Comparison of ENCODE assay signal across 10 mouse cellular contexts in the genomic region with DNA sequence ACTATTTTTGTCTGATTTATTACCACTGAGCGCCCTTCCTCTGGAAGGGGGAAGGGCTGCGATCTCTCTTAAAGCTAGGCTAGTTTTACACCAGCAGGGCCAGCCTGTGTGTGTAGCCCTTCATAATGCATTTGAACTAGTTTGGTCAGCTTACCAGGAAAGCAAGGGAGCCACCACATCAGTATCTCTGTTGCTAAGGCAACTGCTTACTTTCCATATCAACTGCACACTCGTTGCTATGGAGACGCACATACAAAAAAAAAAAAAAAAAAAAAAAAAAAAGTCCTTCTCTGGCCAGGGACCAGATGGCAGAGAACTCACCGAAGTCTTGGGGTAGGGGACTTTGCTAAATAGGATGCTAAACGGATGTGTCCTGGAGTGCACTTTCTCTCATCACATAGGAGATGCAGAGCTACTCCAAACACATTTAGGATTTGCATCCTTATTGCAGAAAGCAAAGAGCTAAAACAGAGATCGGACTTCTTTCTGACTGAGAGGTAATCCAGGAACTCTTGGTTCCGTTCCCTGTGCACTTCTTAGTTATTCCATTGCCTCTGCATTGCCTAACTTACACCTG.
DNase-seq lines count a peak whose midpoint lies in the region; ATAC-seq lines count a peak whose summit lies in the region.
"Had no signal": no experiment of that assay in that cellular context is flagged by ENCODE, and none has a peak within 500 bp of the region (broad histone marks: within the 10 kb centered on the region; RNA-seq: fewer than 3 reads in every experiment).

No protein-coding gene starts in this region.

- no peak overlapping the region for H3K4me2 ChIP-seq in midbrain, embryonic 11.5 days
- no peak overlapping the region for H3K4me2 ChIP-seq in intestine, embryonic 16.5 days (ENCODE audit: low read depth, low read length)
- H3K4me2 ChIP-seq in stomach, embryonic 16.5 days (ENCODE audit: low read depth, low read length) = no peak overlapping the region
- H3K4me2 ChIP-seq in heart, embryonic 11.5 days = no peak overlapping the region

- H3K27me3 ChIP-seq in midbrain, embryonic 11.5 days (ENCODE audit: control insufficient read depth, insufficient read depth, low read length) = no peaks in the 10 kb centered on the region
- no peaks in the 10 kb centered on the region for H3K27me3 ChIP-seq in midbrain, embryonic 10.5 days (ENCODE audit: low read depth, poor library complexity, severe bottlenecking)
- no peaks in the 10 kb centered on the region for H3K27me3 ChIP-seq in intestine, embryonic 16.5 days (replicated peaks; ENCODE audit: control insufficient read depth, insufficient read depth, low read length)
- H3K27me3 ChIP-seq in stomach, embryonic 16.5 days (ENCODE audit: control insufficient read depth, insufficient read depth, low read length) = no peaks in the 10 kb centered on the region
- no peaks in the 10 kb centered on the region for H3K27me3 ChIP-seq in heart, embryonic 11.5 days (ENCODE audit: control insufficient read depth, insufficient read depth, low read length)

- H3K4me3 ChIP-seq in midbrain, embryonic 11.5 days (ENCODE audit: low read depth, low read length) = no peak overlapping the region
- H3K4me3 ChIP-seq in midbrain, embryonic 10.5 days = no peak overlapping the region
- H3K4me3 ChIP-seq in intestine, embryonic 16.5 days (ENCODE audit: low read length) = no peak overlapping the region
- no peak overlapping the region for H3K4me3 ChIP-seq in stomach, embryonic 16.5 days (replicated peaks; ENCODE audit: low read length)
- H3K4me3 ChIP-seq in heart, embryonic 11.5 days (ENCODE audit: low read depth, low read length) = no peak overlapping the region

- peak; percentile 70; the same call in 1 of the 2 replicates for ATAC-seq in midbrain, embryonic 11.5 days (ENCODE audit: low FRiP score)
- ATAC-seq in intestine, embryonic 16.5 days = 0 out of 2 replicates have a peak, but pooled peaks have one; percentile 16
- ATAC-seq in stomach, embryonic 16.5 days (ENCODE audit: insufficient read depth, low FRiP score) = peak; percentile 76; the same call in 1 of the 2 replicates
- no peak for ATAC-seq in heart, embryonic 11.5 days (replicated peaks; ENCODE audit: insufficient number of reproducible peaks, low FRiP score, low TSS enrichment)

- peak; percentile 87 for DNase-seq in midbrain, embryonic 11.5 days (ENCODE audit: low spot score, missing footprints)
- no peak for DNase-seq in midbrain, embryonic 10.5 days (ENCODE audit: low spot score)
- DNase-seq in embryo, embryonic 11 days = peak; percentile 27
- DNase-seq in Muller cell, postnatal 12 days (ENCODE audit: inconsistent ontology term) = no peak
- DNase-seq in layer of hippocampus, postnatal 10 days (ENCODE audit: low spot score in 2 of 2) = no peak
- DNase-seq: cerebellum, adult 2 months; kidney, postnatal 14 days had no signal

- H3K36me3 ChIP-seq in midbrain, embryonic 11.5 days (ENCODE audit: control insufficient read depth, insufficient read depth, low read length) = peaks cover 10% of the 10 kb centered on the region
- H3K36me3 ChIP-seq in midbrain, embryonic 10.5 days = peaks cover 56% of the 10 kb centered on the region
- H3K36me3 ChIP-seq in intestine, embryonic 16.5 days (ENCODE audit: control insufficient read depth, insufficient read depth, low read length) = 0 out of 2 replicates have a peak, but pooled peaks cover 4% of the 10 kb centered on the region
- H3K36me3 ChIP-seq in stomach, embryonic 16.5 days (ENCODE audit: control insufficient read depth, insufficient read depth, low read length) = no peaks in the 10 kb centered on the region
- no peaks in the 10 kb centered on the region for H3K36me3 ChIP-seq in heart, embryonic 11.5 days (ENCODE audit: control insufficient read depth, insufficient read depth, low read length)

- 79% methylated on average over 8 of the region's 8 CpGs for WGBS in midbrain, embryonic 11.5 days
- 88% methylated on average over 8 of the region's 8 CpGs for WGBS in midbrain, embryonic 10.5 days
- WGBS in intestine, embryonic 16.5 days = 60% methylated on average over 8 of the region's 8 CpGs
- 52% methylated on average over 8 of the region's 8 CpGs for WGBS in stomach, embryonic 16.5 days
- WGBS in heart, embryonic 11.5 days (ENCODE audit: insufficient replicate concordance) = 73% methylated on average over 8 of the region's 8 CpGs

- no peak overlapping the region for H3K9ac ChIP-seq in midbrain, embryonic 11.5 days (ENCODE audit: low read length)
- H3K9ac ChIP-seq in intestine, embryonic 16.5 days (ENCODE audit: low read depth, low read length) = no peak overlapping the region
- no peak overlapping the region for H3K9ac ChIP-seq in stomach, embryonic 16.5 days (ENCODE audit: low read length)
- H3K9ac ChIP-seq in heart, embryonic 11.5 days (ENCODE audit: low read depth, low read length) = no peak overlapping the region

- no peak overlapping the region for H3K27ac ChIP-seq in midbrain, embryonic 11.5 days (ENCODE audit: low read depth, low read length)
- no peak overlapping the region; the same call in 1 of the 2 replicates for H3K27ac ChIP-seq in midbrain, embryonic 10.5 days (replicated peaks)
- H3K27ac ChIP-seq in intestine, embryonic 16.5 days (ENCODE audit: low read length) = no peak overlapping the region
- H3K27ac ChIP-seq in stomach, embryonic 16.5 days (ENCODE audit: low read length) = no peak overlapping the region
- no peak overlapping the region for H3K27ac ChIP-seq in heart, embryonic 11.5 days (ENCODE audit: low read depth, low read length)

- H3K4me1 ChIP-seq in midbrain, embryonic 11.5 days (ENCODE audit: control insufficient read depth, insufficient read depth, low read length) = peaks cover 17% of the 10 kb centered on the region
- H3K4me1 ChIP-seq in midbrain, embryonic 10.5 days = peaks cover 57% of the 10 kb centered on the region
- peaks cover 15% of the 10 kb centered on the region for H3K4me1 ChIP-seq in intestine, embryonic 16.5 days (ENCODE audit: control insufficient read depth, insufficient read depth, low read length)
- H3K4me1 ChIP-seq in stomach, embryonic 16.5 days (ENCODE audit: control insufficient read depth, insufficient read depth, low read length) = peaks cover 25% of the 10 kb centered on the region
- H3K4me1 ChIP-seq in heart, embryonic 11.5 days (ENCODE audit: control insufficient read depth, insufficient read depth, low read length) = peaks cover 52% of the 10 kb centered on the region

- H3K9me3 ChIP-seq in midbrain, embryonic 11.5 days (ENCODE audit: control insufficient read depth, low read length) = no peaks in the 10 kb centered on the region
- peaks cover 8% of the 10 kb centered on the region; the same call in 1 of the 2 replicates for H3K9me3 ChIP-seq in midbrain, embryonic 10.5 days (replicated peaks)
- H3K9me3 ChIP-seq in intestine, embryonic 16.5 days (ENCODE audit: control insufficient read depth, low read length) = no peaks in the 10 kb centered on the region
- no peaks in the 10 kb centered on the region for H3K9me3 ChIP-seq in stomach, embryonic 16.5 days (replicated peaks; ENCODE audit: control insufficient read depth, low read length)
- H3K9me3 ChIP-seq in heart, embryonic 11.5 days (replicated peaks; ENCODE audit: control insufficient read depth, low read length) = no peaks in the 10 kb centered on the region

Comparison
In these comparisons a context has a peak if more than half of its experiments do, and no peak if none do; other contexts are left out.
1. DNase-seq: peak in midbrain, embryonic 11.5 days (single experiment) and embryo, embryonic 11 days (single experiment); none in midbrain, embryonic 10.5 days (single experiment), Muller cell, postnatal 12 days (single experiment) and layer of hippocampus, postnatal 10 days (0 of 2).